Mouse (Mus musculus): Measurements from ENCODE around the gene Hspb6. TPM values are rescaled to one million over a fixed set of nuclear protein-coding genes. Genes with fewer than 3 reads are reported as not detected.

Hspb6 gene
- total RNA-seq, 2 experiments from 2014 or later: 3.4 to 4.3 TPM

GRCm38 (mm10) chr7:30551445-30552101 is 405 bp upstream of the Hspb6 start:
- DNase-seq (ENCODE audit: extremely low spot score in 1 of 2, low spot score in 1 of 2): no peak

- no peak for DNase-seq (ENCODE audit: extremely low spot score in 1 of 2, low spot score in 1 of 2)
Observed at GRCm38 (mm10) chr7:30553021-30553589, 1.1 kb downstream of the Hspb6 start.

- no peak for DNase-seq (ENCODE audit: extremely low spot score in 1 of 2, low spot score in 1 of 2)
Observed at GRCm38 (mm10) chr7:30553810-30554584, 2.0 kb downstream of the Hspb6 start.

GRCm38 (mm10) chr7:30556894-30557536 is 5.0 kb downstream of the Hspb6 start:
- DNase-seq (ENCODE audit: extremely low spot score in 1 of 2, low spot score in 1 of 2): no peak

- no peak for DNase-seq (ENCODE audit: extremely low spot score in 1 of 2, low spot score in 1 of 2)
Observed at GRCm38 (mm10) chr7:30557901-30558514, 6.0 kb downstream of the Hspb6 start.

- no peak for DNase-seq (ENCODE audit: extremely low spot score in 1 of 2, low spot score in 1 of 2)
Observed at GRCm38 (mm10) chr7:30558656-30559442, 6.9 kb downstream of the Hspb6 start.

GRCm38 (mm10) chr7:30559443-30559954 is 7.5 kb downstream of the Hspb6 start, which contains the start of gene Lin37:
Gene Lin37, minus strand, starts transcription at chr7:30559838.
- DNase-seq (ENCODE audit: extremely low spot score in 1 of 2, low spot score in 1 of 2): peak; percentile 80 to 84

GRCm38 (mm10) chr7:30560296-30560695 is 8.3 kb downstream of the Hspb6 start:
- DNase-seq (ENCODE audit: extremely low spot score in 1 of 2, low spot score in 1 of 2): no peak

GRCm38 (mm10) chr7:30562526-30563116 is 10.6 kb downstream of the Hspb6 start:
- DNase-seq (ENCODE audit: extremely low spot score in 1 of 2, low spot score in 1 of 2): no peak

- peak; percentile 84 to 90 for DNase-seq (ENCODE audit: extremely low spot score in 1 of 2, low spot score in 1 of 2)
Observed at GRCm38 (mm10) chr7:30563117-30563905, 11.3 kb downstream of the Hspb6 start, which contains the start of the genes U2af1l4, Gm49396 and Psenen. Gene U2af1l4, plus strand, starts transcription at chr7:30563301. Gene Gm49396, plus strand, starts transcription at chr7:30563344. Gene Psenen, minus strand, starts transcription at chr7:30563627.

- DNase-seq (ENCODE audit: extremely low spot score in 1 of 2, low spot score in 1 of 2): no peak
Observed at GRCm38 (mm10) chr7:30563906-30564280, 11.9 kb downstream of the Hspb6 start.

GRCm38 (mm10) chr7:30564970-30565571 is 13.1 kb downstream of the Hspb6 start, which contains the start of gene Igflr1:
Gene Igflr1, plus strand, starts transcription at chr7:30565427.
- DNase-seq (ENCODE audit: extremely low spot score in 1 of 2, low spot score in 1 of 2): no peak

- DNase-seq (ENCODE audit: extremely low spot score in 1 of 2, low spot score in 1 of 2): no peak
Observed at GRCm38 (mm10) chr7:30566033-30566432, 14.1 kb downstream of the Hspb6 start.

GRCm38 (mm10) chr7:30567555-30567954 is 15.6 kb downstream of the Hspb6 start:
- DNase-seq (ENCODE audit: extremely low spot score in 1 of 2, low spot score in 1 of 2): no peak

GRCm38 (mm10) chr7:30572389-30572788 is 20.4 kb downstream of the Hspb6 start:
- no peak for DNase-seq (ENCODE audit: extremely low spot score in 1 of 2, low spot score in 1 of 2)

GRCm38 (mm10) chr7:30572969-30573368 is 21.0 kb downstream of the Hspb6 start:
- DNase-seq (ENCODE audit: extremely low spot score in 1 of 2, low spot score in 1 of 2): no peak

- DNase-seq (ENCODE audit: extremely low spot score in 1 of 2, low spot score in 1 of 2): no peak
Observed at GRCm38 (mm10) chr7:30579950-30580349, 28.0 kb downstream of the Hspb6 start.

GRCm38 (mm10) chr7:30581547-30581946 is 29.6 kb downstream of the Hspb6 start:
- DNase-seq (ENCODE audit: extremely low spot score in 1 of 2, low spot score in 1 of 2): no peak
